Mouse (Mus musculus): ENCODE measurements around the gene Cisd1.

Cisd1 gene

GRCm38 (mm10) chr10:71326789-71327188 lies 18.0 kb downstream of the Cisd1 start:
- peak; percentile 83 for DNase-seq (ENCODE audit: low read depth, low spot score)

- no peak for DNase-seq (ENCODE audit: low read depth, low spot score)
Observed at GRCm38 (mm10) chr10:71326123-71326522, 18.6 kb downstream of the Cisd1 start.

GRCm38 (mm10) chr10:71323669-71324068 lies 21.1 kb downstream of the Cisd1 start:
- no peak for DNase-seq (ENCODE audit: low read depth, low spot score)

GRCm38 (mm10) chr10:71316497-71316896 lies 28.3 kb downstream of the Cisd1 start:
- DNase-seq (ENCODE audit: low read depth, low spot score): no peak

GRCm38 (mm10) chr10:71316056-71316455 lies 28.7 kb downstream of the Cisd1 start:
- no peak for DNase-seq (ENCODE audit: low read depth, low spot score)

- DNase-seq (ENCODE audit: low read depth, low spot score): no peak
Observed at GRCm38 (mm10) chr10:71314596-71314995, 30.2 kb downstream of the Cisd1 start.

GRCm38 (mm10) chr10:71310288-71310687 lies 34.5 kb downstream of the Cisd1 start:
- DNase-seq (ENCODE audit: low read depth, low spot score): no peak

- peak; percentile 14 for DNase-seq (ENCODE audit: low read depth, low spot score)
Observed at GRCm38 (mm10) chr10:71308199-71308598, 36.6 kb downstream of the Cisd1 start.

GRCm38 (mm10) chr10:71306759-71307158 lies 38.0 kb downstream of the Cisd1 start:
- no peak for DNase-seq (ENCODE audit: low read depth, low spot score)

GRCm38 (mm10) chr10:71306190-71306589 lies 38.6 kb downstream of the Cisd1 start:
- peak; percentile 77 for DNase-seq (ENCODE audit: low read depth, low spot score)

- DNase-seq (ENCODE audit: low read depth, low spot score): peak; percentile 72
Observed at GRCm38 (mm10) chr10:71302490-71302889, 42.3 kb downstream of the Cisd1 start.

GRCm38 (mm10) chr10:71300161-71300560 lies 44.6 kb downstream of the Cisd1 start:
- no peak for DNase-seq (ENCODE audit: low read depth, low spot score)

GRCm38 (mm10) chr10:71293245-71293644 lies 51.5 kb downstream of the Cisd1 start:
- DNase-seq (ENCODE audit: low read depth, low spot score): no peak

- DNase-seq (ENCODE audit: low read depth, low spot score): peak; percentile 25
Observed at GRCm38 (mm10) chr10:71292254-71292653, 52.5 kb downstream of the Cisd1 start.

- DNase-seq (ENCODE audit: low read depth, low spot score): peak; percentile 19
Observed at GRCm38 (mm10) chr10:71291801-71292200, 53.0 kb downstream of the Cisd1 start.

- DNase-seq (ENCODE audit: low read depth, low spot score): no peak
Observed at GRCm38 (mm10) chr10:71291179-71291661, 53.5 kb downstream of the Cisd1 start.

GRCm38 (mm10) chr10:71285126-71285580 lies 59.6 kb downstream of the Cisd1 start, which contains the start of gene Ube2d1:
Gene Ube2d1, minus strand, starts transcription at chr10:71285262.
- peak; percentile 73 for DNase-seq (ENCODE audit: low read depth, low spot score)

- peak; percentile 21 for DNase-seq (ENCODE audit: low read depth, low spot score)
Observed at GRCm38 (mm10) chr10:71284511-71285125, 60.1 kb downstream of the Cisd1 start.

- DNase-seq (ENCODE audit: low read depth, low spot score): no peak
Observed at GRCm38 (mm10) chr10:71284131-71284510, 60.6 kb downstream of the Cisd1 start.

Data from CD4-positive, CD25-positive, alpha-beta regulatory T cell, adult 2 months (primary cell).